Mouse (Mus musculus): Measurements from ENCODE around the gene Numb.

DNA sequence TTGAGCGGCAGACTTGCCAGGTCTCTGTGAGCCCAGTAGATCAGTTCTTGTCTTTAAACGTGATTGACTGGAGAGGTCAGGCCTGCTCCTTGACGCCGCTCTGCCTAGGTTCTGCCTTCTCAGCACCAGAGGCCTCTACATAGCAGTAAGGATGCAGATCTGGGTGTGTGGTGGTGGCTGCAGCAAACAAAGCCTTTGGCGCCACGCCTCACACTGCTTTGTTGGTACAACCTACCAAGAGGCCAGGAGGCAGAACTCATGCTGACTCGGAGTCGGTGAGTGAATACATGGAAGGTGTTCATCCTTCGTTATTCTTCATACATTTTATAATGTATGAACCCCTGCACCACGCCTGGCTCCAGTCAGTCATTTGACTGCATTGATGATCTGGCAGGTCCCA, 163.0 kb downstream of the Numb start:
- no peak for TF ChIP-seq CTCF (IDR thresholded peaks at IDR 0.05; ENCODE audit: control insufficient read depth, insufficient read depth, insufficient read length)
- TF ChIP-seq MYOD1 (IDR thresholded peaks at IDR 0.05; ENCODE audit: control insufficient read depth, insufficient read length, low read depth): no peak
- TF ChIP-seq USF1 (IDR thresholded peaks at IDR 0.05; ENCODE audit: low read depth): no peak
